Mouse (Mus musculus) thymus, adult 2 months (tissue): Measurements from ENCODE around the gene Prss56.

Source experiments
- CTCF ChIP-seq: fragments of 200-500 bp; IDR thresholded peaks from 2 replicates; pipeline ENCODE4 v1.5.1; 2012; ENCODE audit warnings: mild to moderate bottlenecking, control low read depth, low read length, moderate library complexity, borderline replicate concordance; ENCODE audit not compliant: control insufficient read depth, poor library complexity, insufficient read depth; ENCODE audit errors: extremely low read depth
- POLR2A ChIP-seq: fragments of 200-500 bp; IDR thresholded peaks from 2 replicates; pipeline ENCODE4 v1.6.1; 2012; ENCODE audit warnings: mild to moderate bottlenecking, low read length, control low read depth, moderate library complexity; ENCODE audit not compliant: control insufficient read depth, poor library complexity, insufficient read depth; ENCODE audit errors: extremely low read depth

DNA sequence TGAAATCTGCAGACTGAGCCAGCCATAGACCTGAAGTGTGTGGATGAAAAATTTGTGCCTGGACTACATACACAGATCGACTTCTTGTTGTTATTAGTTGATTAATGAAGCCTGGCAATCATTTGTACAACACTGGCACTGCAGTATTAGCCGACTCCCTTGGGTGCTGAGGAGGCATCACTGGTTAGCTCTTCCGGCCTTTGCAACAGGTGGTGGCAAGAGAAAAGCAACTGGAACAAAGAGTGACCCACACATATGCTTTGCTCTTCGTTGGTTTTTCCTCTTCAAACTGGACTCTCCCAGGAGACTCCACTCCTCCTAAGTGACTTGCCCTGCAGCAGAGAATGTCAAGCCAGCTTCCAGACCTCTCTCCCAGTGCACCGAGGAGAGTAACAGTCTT is 20.7 kb downstream of the Prss56 start:
- no peak for TF ChIP-seq CTCF
- no peak for TF ChIP-seq POLR2A
